Mouse (Mus musculus): ENCODE measurements around the gene Olfr376. TPM values are rescaled to one million over a fixed set of nuclear protein-coding genes. Genes with fewer than 3 reads are reported as not detected.

The Olfr376 gene
- polyA plus RNA-seq, 1 experiment from 2014 or later: not detected

Other genes starting within 250 kb of the Olfr376 start
- gene Haspin, start 233.0 kb upstream of the Olfr376 start, polyA plus RNA-seq (2015; fragmentation: Nextera tagmentation; extraction: Ambion mirVana): 14.4 and 14.6 TPM in 2 replicates
- 0.14 and 0.30 TPM in 2 replicates for gene P2rx5, start 210.8 kb upstream of the Olfr376 start, polyA plus RNA-seq (2015; fragmentation: Nextera tagmentation; extraction: Ambion mirVana)
- gene Emc6, start 194.2 kb upstream of the Olfr376 start, polyA plus RNA-seq (2015; fragmentation: Nextera tagmentation; extraction: Ambion mirVana): 111 and 117 TPM in 2 replicates
- 208 and 211 TPM in 2 replicates for gene Tax1bp3, start 194.2 kb upstream of the Olfr376 start, polyA plus RNA-seq (2015; fragmentation: Nextera tagmentation; extraction: Ambion mirVana)
- 17.0 and 18.2 TPM in 2 replicates for gene Ctns, start 172.2 kb upstream of the Olfr376 start, polyA plus RNA-seq (2015; fragmentation: Nextera tagmentation; extraction: Ambion mirVana)
- 2.8 and 3.6 TPM in 2 replicates for gene Shpk, start 171.8 kb upstream of the Olfr376 start, polyA plus RNA-seq (2015; fragmentation: Nextera tagmentation; extraction: Ambion mirVana)
- 0.08 TPM in 1 of 2 replicates, not detected in the other for gene Trpv1, start 137.0 kb upstream of the Olfr376 start, polyA plus RNA-seq (2015; fragmentation: Nextera tagmentation; extraction: Ambion mirVana)
- gene Trpv3, start 103.9 kb upstream of the Olfr376 start, polyA plus RNA-seq (2015; fragmentation: Nextera tagmentation; extraction: Ambion mirVana): 0.12 and 0.22 TPM in 2 replicates
- 2.7 and 3.2 TPM in 2 replicates for gene Aspa, start 41.6 kb upstream of the Olfr376 start, polyA plus RNA-seq (2015; fragmentation: Nextera tagmentation; extraction: Ambion mirVana)
- not detected in 2 replicates for gene Gm49340, start 41.5 kb upstream of the Olfr376 start, polyA plus RNA-seq (2015; fragmentation: Nextera tagmentation; extraction: Ambion mirVana)
- gene Spata22, start 41.5 kb upstream of the Olfr376 start, polyA plus RNA-seq (2015; fragmentation: Nextera tagmentation; extraction: Ambion mirVana): 0.23 and 0.27 TPM in 2 replicates
- not detected in 2 replicates for gene Olfr20, start 20.5 kb upstream of the Olfr376 start, polyA plus RNA-seq (2015; fragmentation: Nextera tagmentation; extraction: Ambion mirVana)
- not detected in 2 replicates for gene Olfr1, start 28.4 kb downstream of the Olfr376 start, polyA plus RNA-seq (2015; fragmentation: Nextera tagmentation; extraction: Ambion mirVana)
- gene Olfr378, start 57.2 kb downstream of the Olfr376 start, polyA plus RNA-seq (2015; fragmentation: Nextera tagmentation; extraction: Ambion mirVana): not detected in 2 replicates
- not detected in 2 replicates for gene Olfr380, start 86.3 kb downstream of the Olfr376 start, polyA plus RNA-seq (2015; fragmentation: Nextera tagmentation; extraction: Ambion mirVana)
- not detected in 2 replicates for gene Olfr381, start 120.4 kb downstream of the Olfr376 start, polyA plus RNA-seq (2015; fragmentation: Nextera tagmentation; extraction: Ambion mirVana)
- not detected in 2 replicates for gene Olfr382, start 146.0 kb downstream of the Olfr376 start, polyA plus RNA-seq (2015; fragmentation: Nextera tagmentation; extraction: Ambion mirVana)
- not detected in 2 replicates for gene Olfr385, start 221.8 kb downstream of the Olfr376 start, polyA plus RNA-seq (2015; fragmentation: Nextera tagmentation; extraction: Ambion mirVana)
- gene Olfr384, start 227.3 kb downstream of the Olfr376 start, polyA plus RNA-seq (2015; fragmentation: Nextera tagmentation; extraction: Ambion mirVana): not detected in 2 replicates